Mouse (Mus musculus): ENCODE measurements around the gene Cdr2. TPM values are rescaled to one million over a fixed set of nuclear protein-coding genes. Genes with fewer than 3 reads are reported as not detected.
"Not testable (repeated sequence)": the region's sequence is repeated elsewhere in the genome, so short reads cannot be mapped to it uniquely, and the experiment has no call there.

Cdr2 gene
- 10 to 100 TPM; 14.8 to 21.9 TPM for total RNA-seq (2021)

GRCm38 (mm10) chr7:120982200-120982841, at the start of gene Cdr2, which contains the start of gene Mfsd13b:
Gene Cdr2 (minus strand): TSS chr7:120982312.
Gene Mfsd13b (plus strand): TSS chr7:120982509.
- peak; percentile 96 for DNase-seq (ENCODE audit: low spot score)
- intact Hi-C loops (cut with DNase I), result loop anchor here (2.0 to 5.0 kb wide), 2 partner anchors 52 to 145 kb away; partner anchors contain the start of gene Mettl9

GRCm38 (mm10) chr7:121029947-121030346, 47.8 kb upstream of the Cdr2 start:
- intact Hi-C loops (cut with DNase I), result loop anchor here (5.0 to 10.0 kb wide), 2 partner anchors 42 to 195 kb away; partner anchors contain the start of gene Igsf6
- DNase-seq (ENCODE audit: low spot score), result not testable (repeated sequence)

GRCm38 (mm10) chr7:121026300-121026699, 44.2 kb upstream of the Cdr2 start:
- intact Hi-C loops (cut with DNase I), result no loop called here

GRCm38 (mm10) chr7:121025221-121026008, 43.3 kb upstream of the Cdr2 start:
- no peak for DNase-seq (ENCODE audit: low spot score)
- intact Hi-C loops (cut with DNase I), result no loop called here

More at GRCm38 (mm10) chr7:121026300-121026699, 44.2 kb upstream of the Cdr2 start:
- no peak for DNase-seq (ENCODE audit: low spot score)

- DNase-seq (ENCODE audit: low spot score), result no peak
- intact Hi-C loops (cut with DNase I), result no loop called here
Observed at GRCm38 (mm10) chr7:121020277-121020676, 38.2 kb upstream of the Cdr2 start.

GRCm38 (mm10) chr7:121018778-121019177, 36.7 kb upstream of the Cdr2 start:
- no peak for DNase-seq (ENCODE audit: low spot score)
- intact Hi-C loops (cut with DNase I), result no loop called here

GRCm38 (mm10) chr7:121014486-121014885, 32.4 kb upstream of the Cdr2 start:
- no peak for DNase-seq (ENCODE audit: low spot score)
- intact Hi-C loops (cut with DNase I), result no loop called here

- no peak for DNase-seq (ENCODE audit: low spot score)
- intact Hi-C loops (cut with DNase I), result no loop called here
Observed at GRCm38 (mm10) chr7:121011794-121012689, 29.9 kb upstream of the Cdr2 start.

GRCm38 (mm10) chr7:121003793-121004418, 21.8 kb upstream of the Cdr2 start:
- intact Hi-C loops (cut with DNase I), result loop anchor here (2.0 kb wide), 1 partner anchor 69 kb away; no protein-coding TSS in a partner anchor
- no peak for DNase-seq (ENCODE audit: low spot score)

GRCm38 (mm10) chr7:121002407-121002928, 20.4 kb upstream of the Cdr2 start:
- no peak for DNase-seq (ENCODE audit: low spot score)
- intact Hi-C loops (cut with DNase I), result loop anchor here (2.0 kb wide), 1 partner anchor 68 kb away; no protein-coding TSS in a partner anchor

- intact Hi-C loops (cut with DNase I), result loop anchor here (2.0 kb wide), 1 partner anchor 67 kb away; no protein-coding TSS in a partner anchor
- no peak for DNase-seq (ENCODE audit: low spot score)
Observed at GRCm38 (mm10) chr7:121001879-121002278, 19.8 kb upstream of the Cdr2 start.

GRCm38 (mm10) chr7:121000065-121000822, 18.1 kb upstream of the Cdr2 start:
- intact Hi-C loops (cut with DNase I), result no loop called here
- DNase-seq (ENCODE audit: low spot score), result no peak

- DNase-seq (ENCODE audit: low spot score), result no peak
- intact Hi-C loops (cut with DNase I), result no loop called here
Observed at GRCm38 (mm10) chr7:120999021-120999530, 17.0 kb upstream of the Cdr2 start.

GRCm38 (mm10) chr7:120991191-120991590, 9.1 kb upstream of the Cdr2 start:
- intact Hi-C loops (cut with DNase I), result no loop called here
- DNase-seq (ENCODE audit: low spot score), result no peak

GRCm38 (mm10) chr7:120982968-120983367, 856 bp upstream of the Cdr2 start:
- intact Hi-C loops (cut with DNase I), result loop anchor here (2.0 to 5.0 kb wide), 2 partner anchors 52 to 146 kb away; partner anchors contain the start of gene Mettl9

GRCm38 (mm10) chr7:120980931-120981924, 884 bp downstream of the Cdr2 start:
- DNase-seq (ENCODE audit: low spot score), result no peak
- intact Hi-C loops (cut with DNase I), result loop anchor here (5.0 kb wide), 1 partner anchor 144 kb away; no protein-coding TSS in a partner anchor

More at GRCm38 (mm10) chr7:120982968-120983367, 856 bp upstream of the Cdr2 start:
- no peak for DNase-seq (ENCODE audit: low spot score)

GRCm38 (mm10) chr7:120980041-120980440, 2.1 kb downstream of the Cdr2 start:
- intact Hi-C loops (cut with DNase I), result loop anchor here (5.0 kb wide), 1 partner anchor 143 kb away; no protein-coding TSS in a partner anchor
- DNase-seq (ENCODE audit: low spot score), result no peak

All from heart, postnatal 25 days (tissue).